Mouse (Mus musculus): ENCODE data around the gene Pde4d.

The Pde4d gene

GRCm38 (mm10) chr13:109722237-109723119 is 1272.7 kb downstream of the Pde4d start:
- DNase-seq, result no peak

GRCm38 (mm10) chr13:109727346-109727745 is 1277.6 kb downstream of the Pde4d start:
- no peak for DNase-seq

DNA sequence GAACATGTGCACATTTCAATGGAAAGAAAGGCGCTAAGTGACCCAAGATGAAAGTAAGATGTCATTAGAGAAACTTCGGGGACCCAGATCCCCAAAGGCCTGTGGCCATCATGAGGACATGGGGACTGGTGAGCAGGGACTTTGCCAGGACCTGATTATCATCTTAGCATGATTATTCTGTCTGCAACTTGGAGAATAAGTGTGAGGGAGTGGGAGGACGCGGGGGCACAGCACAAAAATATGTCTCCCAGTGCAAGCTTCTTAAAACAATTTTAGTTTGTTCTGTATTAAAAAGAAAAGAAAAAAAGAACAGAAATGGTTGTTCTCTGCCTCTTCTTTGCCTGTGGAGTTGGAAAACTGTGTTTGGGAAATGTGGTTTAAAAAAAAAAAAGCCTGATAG is 1279.9 kb downstream of the Pde4d start:
- DNase-seq, result no peak

GRCm38 (mm10) chr13:109732655-109733376 is 1283.1 kb downstream of the Pde4d start:
- DNase-seq, result no peak

DNA sequence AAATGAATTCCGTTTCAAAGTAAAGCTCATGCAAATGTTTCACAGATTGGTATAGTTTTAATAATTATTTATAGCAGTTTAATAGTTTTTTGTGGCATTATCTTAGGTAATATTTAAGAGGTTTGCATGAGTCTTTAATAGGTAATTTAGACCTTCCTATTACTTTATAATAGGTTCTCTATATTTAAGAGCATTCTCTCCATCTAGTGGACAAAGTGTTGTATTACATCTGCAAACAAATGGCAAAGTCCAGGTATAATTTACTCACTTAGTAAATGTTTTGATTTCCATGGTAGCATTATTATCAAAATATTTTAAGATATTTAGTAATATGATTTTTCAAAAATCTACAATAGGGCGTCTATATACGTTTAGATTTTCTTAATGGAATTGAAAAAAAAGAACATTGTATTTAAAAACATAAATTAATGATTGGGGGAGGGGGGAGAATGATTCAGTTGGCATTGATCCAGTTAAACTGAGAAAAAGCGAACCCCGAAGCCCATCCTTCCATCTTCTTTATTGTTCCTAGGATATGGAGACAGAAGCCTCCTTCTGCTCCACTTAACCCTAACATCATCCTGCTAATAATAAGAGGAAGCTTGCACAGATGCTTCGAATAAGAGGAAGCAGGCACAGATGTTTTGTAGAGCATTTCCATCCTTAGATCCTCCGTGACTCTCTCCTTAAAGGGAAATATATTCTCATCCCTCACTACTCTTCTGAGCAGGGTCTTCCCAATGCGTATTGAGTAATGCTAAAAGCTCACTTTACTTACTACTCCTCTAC is 1286.7 kb downstream of the Pde4d start:
- DNase-seq, result peak; percentile 14

- no peak for DNase-seq
Observed at GRCm38 (mm10) chr13:109746492-109746891, 1296.7 kb downstream of the Pde4d start.

GRCm38 (mm10) chr13:109752236-109752863 is 1302.6 kb downstream of the Pde4d start:
- DNase-seq, result peak; percentile 67

GRCm38 (mm10) chr13:109756854-109757253 is 1307.1 kb downstream of the Pde4d start:
- no peak for DNase-seq

GRCm38 (mm10) chr13:109759201-109759600 is 1309.5 kb downstream of the Pde4d start:
- peak; percentile 34 for DNase-seq

DNA sequence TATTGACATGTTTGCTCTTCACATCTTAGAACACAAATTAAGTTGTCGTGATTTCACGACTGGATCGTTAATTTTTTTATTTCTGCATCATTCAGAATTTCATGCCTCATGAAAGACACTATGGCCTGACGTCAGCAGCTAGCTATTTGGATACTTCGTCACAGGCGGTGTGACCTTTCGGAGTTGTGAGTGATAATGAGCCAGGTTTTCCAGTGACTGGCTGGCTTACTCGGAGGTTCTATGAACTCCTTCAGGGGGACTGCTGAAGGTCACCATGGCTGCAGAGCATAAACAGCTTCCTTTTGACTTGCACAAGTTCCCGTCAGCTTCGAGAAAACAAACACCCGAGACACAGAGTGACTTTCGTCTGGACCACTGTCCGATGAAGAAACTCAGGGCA is 1311.3 kb downstream of the Pde4d start:
- peak; percentile 30 for DNase-seq

GRCm38 (mm10) chr13:109774791-109775190 is 1325.0 kb downstream of the Pde4d start:
- DNase-seq, result no peak

GRCm38 (mm10) chr13:109775197-109775596 is 1325.4 kb downstream of the Pde4d start:
- no peak for DNase-seq

DNA sequence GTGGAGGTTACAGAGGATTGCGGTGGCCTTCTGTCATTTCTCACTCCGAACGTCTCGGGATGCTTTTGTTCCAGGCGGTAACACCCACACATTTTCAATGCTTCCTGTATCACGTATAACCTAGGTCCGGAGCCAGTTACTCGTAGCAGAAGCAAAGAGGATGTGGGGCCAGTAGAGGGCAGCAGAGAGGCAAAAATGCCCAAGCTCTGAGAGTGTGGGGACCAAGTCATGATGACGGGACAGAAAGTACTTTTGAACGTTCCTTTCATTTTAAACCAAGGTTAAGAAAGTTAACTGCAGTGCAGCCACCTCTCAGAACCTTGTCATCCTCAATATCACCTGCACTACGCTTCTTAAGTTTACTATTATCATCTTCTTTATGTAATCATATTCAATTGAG is 1326.4 kb downstream of the Pde4d start:
- DNase-seq, result peak; percentile 91

- DNase-seq, result no peak
Observed at GRCm38 (mm10) chr13:109776995-109777394, 1327.2 kb downstream of the Pde4d start.

DNA sequence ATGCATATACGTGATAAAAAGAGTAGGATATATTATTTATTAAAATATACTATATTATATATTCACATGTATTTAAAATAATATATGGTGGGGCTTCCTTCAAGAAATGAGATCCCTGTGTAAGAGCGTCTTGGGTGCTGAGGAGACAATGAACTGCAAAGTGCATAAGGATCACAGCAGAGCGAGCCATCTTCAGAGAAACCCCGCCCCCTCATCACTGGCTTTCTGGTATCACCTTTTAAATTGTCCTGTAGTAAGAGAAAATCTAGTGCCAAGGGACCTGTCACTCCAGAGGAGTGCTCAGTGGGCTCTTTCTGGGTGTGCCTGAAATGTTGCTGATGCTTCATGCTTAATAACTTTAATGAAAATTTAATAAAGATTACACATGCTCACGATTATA is 1327.7 kb downstream of the Pde4d start:
- no peak for DNase-seq

DNA sequence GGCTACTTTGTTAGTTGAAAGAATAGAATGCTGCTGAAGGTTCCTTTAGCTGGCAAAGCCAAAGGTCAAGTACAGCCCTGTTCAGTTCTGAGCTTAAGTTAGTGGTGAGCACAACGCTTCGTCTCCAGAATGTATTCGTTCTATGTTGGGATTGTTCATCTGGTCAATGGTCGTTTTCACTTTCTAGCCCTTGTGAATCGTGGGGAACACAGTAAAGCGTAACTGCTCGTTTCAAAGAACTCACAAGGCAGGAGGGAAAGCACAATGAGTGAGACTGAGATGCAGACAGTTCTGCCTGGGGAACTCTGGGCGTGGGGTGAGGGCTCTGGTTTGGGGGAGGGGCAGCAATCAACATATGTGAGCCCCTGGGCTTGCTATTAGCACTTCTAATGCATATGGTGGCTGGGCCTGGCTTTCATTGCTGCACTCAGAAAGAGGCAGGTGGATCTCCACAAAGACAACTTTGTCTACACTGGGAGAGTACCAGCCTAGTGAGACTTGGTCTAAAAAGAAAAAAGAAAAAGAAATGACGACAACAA is 1328.6 kb downstream of the Pde4d start:
- DNase-seq, result no peak

DNA sequence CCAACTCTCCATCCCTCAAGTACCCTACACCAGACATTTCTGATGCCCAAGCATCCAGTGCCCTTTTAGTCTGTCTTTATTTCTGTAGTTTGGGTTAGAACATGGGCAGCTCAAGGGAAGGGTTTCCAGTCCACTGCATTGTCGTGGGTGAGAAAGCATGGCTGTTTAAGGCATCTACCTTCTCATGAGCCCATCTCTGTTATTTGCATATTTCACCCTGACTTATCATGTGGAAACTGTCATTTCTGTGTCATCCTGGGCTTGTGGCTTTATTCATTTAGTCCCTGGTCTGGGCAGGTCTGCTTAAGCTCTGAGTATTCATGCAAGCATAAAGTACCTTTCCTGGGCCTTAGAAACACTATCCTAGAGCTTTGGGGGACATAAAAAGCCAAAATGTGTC is 1331.7 kb downstream of the Pde4d start:
- DNase-seq, result no peak

GRCm38 (mm10) chr13:109788604-109789003 is 1338.9 kb downstream of the Pde4d start:
- no peak for DNase-seq

- no peak for DNase-seq
Observed at GRCm38 (mm10) chr13:109789151-109789550, 1339.4 kb downstream of the Pde4d start.

DNA sequence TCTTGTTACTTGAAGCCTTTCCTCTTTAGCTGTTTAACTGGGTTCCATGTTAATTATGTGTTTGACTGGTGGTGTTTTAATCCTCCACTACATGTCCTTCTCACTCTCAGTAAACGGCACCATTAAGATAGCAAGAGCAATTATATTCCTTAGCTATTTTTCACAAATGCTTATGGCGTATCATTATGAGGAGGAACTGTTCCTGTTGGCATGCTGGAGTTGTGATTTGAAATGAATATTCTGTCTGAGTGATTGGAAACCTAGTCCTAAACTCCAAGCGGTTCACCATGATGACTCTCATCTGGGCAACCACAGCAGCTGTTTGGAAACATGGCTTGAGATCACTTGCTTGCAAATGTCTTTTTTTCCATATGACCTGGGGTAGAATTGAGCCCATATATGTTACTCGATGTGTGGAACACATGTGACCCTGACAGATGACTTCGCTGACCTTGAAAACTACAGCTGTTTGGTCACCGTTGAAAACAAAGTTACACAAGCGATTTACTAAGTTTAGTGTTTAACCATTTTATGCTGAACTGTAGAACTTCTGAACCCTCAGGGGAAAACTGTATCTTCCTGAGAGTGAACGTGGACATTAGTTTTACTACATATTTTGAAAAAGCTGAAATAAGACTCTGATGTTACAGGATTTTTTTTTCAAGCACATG is 1340.4 kb downstream of the Pde4d start:
- DNase-seq, result no peak

- DNase-seq, result no peak
Observed at GRCm38 (mm10) chr13:109793918-109794317, 1344.2 kb downstream of the Pde4d start.

GRCm38 (mm10) chr13:109798651-109799050 is 1348.9 kb downstream of the Pde4d start:
- DNase-seq, result no peak

All from kidney, postnatal 14 days (tissue).